Mouse (Mus musculus) spleen, adult 2 months (tissue): ENCODE measurements at regions not wholly inside any gene's neighbourhood (a gene's known extent, or its start where the extent isn't known, plus 50 kb on each side); places are given as distances from the start of the nearest gene placed in this dataset.

Experiments used
- CTCF ChIP-seq: fragments of 200-500 bp; IDR thresholded peaks from 2 replicates; pipeline ENCODE4 v1.5.1; 2011; ENCODE audit warnings: mild to moderate bottlenecking, inconsistent platforms; ENCODE audit not compliant: insufficient read depth, insufficient read length, insufficient replicate concordance; ENCODE audit errors: extremely low read depth
- POLR2A ChIP-seq: fragments of 200-500 bp; IDR thresholded peaks from 2 replicates; pipeline ENCODE4 v1.6.1; 2011; ENCODE audit warnings: low read depth, low read length, inconsistent platforms

GRCm38 (mm10) chr7:34459834-34460495, 66.8 kb upstream of the Lsm14a start:
- TF ChIP-seq CTCF, result no peak
- no peak for TF ChIP-seq POLR2A
